Mouse (Mus musculus) gastrocnemius, adult 18-20 months (tissue): Measurements from ENCODE around the gene Stk17b. TPM values are rescaled to one million over a fixed set of nuclear protein-coding genes. Genes with fewer than 3 reads are reported as not detected.
"Not testable (repeated sequence)": the region's sequence is repeated elsewhere in the genome, so short reads cannot be mapped to it uniquely, and the experiment has no call there.

Source experiments
- DNase-seq: peaks from one replicate; pipeline ENCODE4 v3.0.0; 2021; ENCODE audit warnings: low spot score
- total RNA-seq, 2 experiments: library from RNA; stranded (reverse); gene quantifications; 2 replicates each; pipeline ENCODE4 v1.2.3; 2021

Gene Stk17b
- total RNA-seq, 2 experiments from 2014 or later, result 4.8 to 4.9 TPM

- no peak for DNase-seq
Observed at GRCm38 (mm10) chr1:53728489-53729225, 56.4 kb downstream of the Stk17b start.

GRCm38 (mm10) chr1:53726883-53727282 is 58.1 kb downstream of the Stk17b start:
- DNase-seq, result no peak

- no peak for DNase-seq
Observed at GRCm38 (mm10) chr1:53721353-53721752, 63.7 kb downstream of the Stk17b start.

GRCm38 (mm10) chr1:53720601-53721351 is 64.2 kb downstream of the Stk17b start:
- DNase-seq, result no peak

GRCm38 (mm10) chr1:53715966-53716515 is 69.0 kb downstream of the Stk17b start:
- no peak for DNase-seq

- DNase-seq, result peak; percentile 52
Observed at GRCm38 (mm10) chr1:53715446-53715845, 69.6 kb downstream of the Stk17b start.

- DNase-seq, result not testable (repeated sequence)
Observed at GRCm38 (mm10) chr1:53713383-53713782, 71.6 kb downstream of the Stk17b start.

- DNase-seq, result no peak
Observed at GRCm38 (mm10) chr1:53711069-53711468, 74.0 kb downstream of the Stk17b start.

GRCm38 (mm10) chr1:53709602-53710001 is 75.4 kb downstream of the Stk17b start:
- DNase-seq, result not testable (repeated sequence)

GRCm38 (mm10) chr1:53706431-53707361 is 78.3 kb downstream of the Stk17b start, which contains the start of gene Dnah7a:
Gene Dnah7a (minus strand): TSS chr1:53706784.
- no peak for DNase-seq

Other genes with a start within 250 kb of the Stk17b start
- not detected for gene Dnah7a, start 78.4 kb downstream of the Stk17b start, total RNA-seq